Mouse (Mus musculus) embryonic facial prominence, embryonic 14.5 days (tissue): ENCODE data around the gene Baz2b. TPM values are rescaled to one million over a fixed set of nuclear protein-coding genes. Genes with fewer than 3 reads are reported as not detected.

Experiments
- ATAC-seq: fragments of 200-750 bp; cut with Nextera tagmentation; 2 replicates; pipeline ENCODE4 v1.8.0; 2017; ENCODE audit warnings: low read depth, moderate number of reproducible peaks, moderate TSS enrichment
- DNase-seq: peaks from one replicate; pipeline ENCODE4 v3.0.0-alpha.2; 2015; ENCODE audit warnings: low spot score
- H3K27ac ChIP-seq: fragments of 300-500 bp; sonication (generic); replicated peaks from 2 replicates; pipeline ENCODE4 v1.5.1; 2014; ENCODE audit warnings: low read depth, mild to moderate bottlenecking, low read length, moderate library complexity
- H3K27me3 ChIP-seq: fragments of 300-500 bp; sonication (generic); replicated peaks from 2 replicates; pipeline ENCODE4 v1.6.1; 2014; ENCODE audit warnings: low read length; ENCODE audit not compliant: control insufficient read depth, insufficient read depth
- H3K36me3 ChIP-seq: fragments of 300-500 bp; sonication (generic); 2 replicates; pipeline ENCODE4 v1.6.1; 2014; ENCODE audit warnings: low read length, mixed read lengths; ENCODE audit not compliant: control insufficient read depth, insufficient read depth
- H3K4me1 ChIP-seq: fragments of 300-500 bp; sonication (generic); 2 replicates; pipeline ENCODE4 v1.6.1; 2014; ENCODE audit warnings: antibody characterized with exemption, low read length; ENCODE audit not compliant: control insufficient read depth, insufficient read depth
- H3K4me2 ChIP-seq: fragments of 300-500 bp; sonication (generic); 2 replicates; pipeline ENCODE4 v1.6.1; 2014; ENCODE audit warnings: low read depth, mild to moderate bottlenecking, low read length, moderate library complexity, mixed read lengths
- H3K4me3 ChIP-seq: fragments of 300-500 bp; sonication (generic); 2 replicates; pipeline ENCODE4 v1.5.1; 2014; ENCODE audit warnings: low read depth, mild to moderate bottlenecking, low read length
- H3K9ac ChIP-seq: fragments of 300-500 bp; sonication (generic); 2 replicates; pipeline ENCODE4 v1.6.1; 2014; ENCODE audit warnings: low read depth, mild to moderate bottlenecking, low read length, moderate library complexity, mixed read lengths
- H3K9me3 ChIP-seq: fragments of 300-500 bp; sonication (generic); 2 replicates; pipeline ENCODE4 v1.6.1; 2016; ENCODE audit warnings: low read length; ENCODE audit not compliant: control insufficient read depth
- WGBS: fragments of 180-500 bp; shearing (Covaris S2); extraction: QIAGEN DNeasy Blood & Tissue Kit; methylation state at CpG from one replicate; pipeline ENCODE4 v1.1.7; 2014; 5-methylcytosine and 5-hydroxymethylcytosine counted together
- polyA plus RNA-seq: library from polyadenylated mRNA; unstranded; fragments of >200 nt; fragmentation: Nextera tagmentation; extraction: Ambion mirVana; gene quantifications from 2 replicates; pipeline ENCODE4 v1.2.1, GENCODE M21; 2014

Baz2b gene
- polyA plus RNA-seq, 1 experiment from 2014 or later: 44.1 TPM

DNA sequence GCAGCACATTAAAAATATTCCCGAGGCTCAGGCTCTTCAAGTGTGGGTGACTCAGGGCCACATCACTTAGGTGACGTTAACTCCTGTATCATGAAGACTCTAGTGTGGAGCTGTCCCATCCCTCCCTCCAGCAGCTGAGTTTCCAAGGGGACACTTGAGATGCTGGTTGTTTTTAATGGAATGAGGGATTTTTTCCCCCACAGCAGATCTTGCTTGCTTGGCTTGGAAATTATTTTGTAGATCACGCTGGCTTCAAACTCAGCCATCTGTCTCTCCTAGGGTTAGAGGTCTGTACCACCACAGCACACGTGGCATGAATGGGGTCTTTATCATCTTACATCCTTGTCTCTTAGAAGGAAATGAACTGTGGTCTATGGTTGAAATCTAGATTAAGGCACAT is 258.5 kb downstream of the Baz2b start:
- DNase-seq (no peak), ATAC-seq (no peak)
- H3K36me3 ChIP-seq: peaks cover 39% of the 10 kb centered on the region
- no peaks in the 10 kb centered on the region for H3K9me3 ChIP-seq
- no peak overlapping the region for H3K4me3 ChIP-seq
- no peak overlapping the region for H3K27ac ChIP-seq
- no peaks in the 10 kb centered on the region for H3K4me1 ChIP-seq
- 70% methylated on average over 4 of the region's 4 CpGs for WGBS
- no peaks in the 10 kb centered on the region for H3K27me3 ChIP-seq
- H3K4me2 ChIP-seq: no peak overlapping the region
- no peak overlapping the region for H3K9ac ChIP-seq

DNA sequence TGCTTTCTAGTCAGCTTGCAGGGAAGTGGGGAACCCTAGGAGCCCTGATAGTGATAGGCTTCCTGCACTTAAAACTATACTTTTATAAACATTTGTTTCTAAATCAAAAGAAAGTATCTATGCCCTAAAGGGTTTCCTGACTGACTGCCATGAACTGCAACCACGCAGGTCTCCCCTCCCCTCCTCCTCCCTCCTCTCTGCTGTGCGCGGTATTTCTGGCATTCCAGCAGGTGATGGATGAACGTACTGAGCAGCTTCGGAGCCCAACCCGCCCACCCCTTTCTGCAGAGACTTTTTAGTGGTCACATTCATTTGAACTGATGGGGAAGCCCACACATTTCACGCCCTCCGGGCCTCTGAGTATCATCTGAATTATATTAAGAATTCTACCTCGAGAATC is 273.3 kb downstream of the Baz2b start:
- H3K4me1 ChIP-seq: no peaks in the 10 kb centered on the region
- ATAC-seq: no peak

DNA sequence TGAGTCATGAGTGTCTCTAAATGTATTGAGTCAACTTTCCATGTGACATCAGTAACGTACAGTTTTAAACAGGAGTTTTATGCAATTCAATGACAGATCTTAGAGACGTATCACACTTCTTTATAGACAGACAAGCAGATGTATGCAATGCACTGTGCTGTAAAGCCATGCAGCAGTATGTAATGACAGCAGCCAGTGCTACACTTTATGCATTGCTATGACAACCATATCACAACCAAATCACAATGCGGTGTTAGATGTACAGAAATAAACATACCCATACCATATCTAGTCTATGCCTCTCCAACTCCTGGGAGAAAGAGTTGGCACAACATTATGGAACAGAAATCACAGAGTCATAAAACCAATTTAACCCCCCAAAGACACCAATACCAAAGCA is 276.5 kb downstream of the Baz2b start:
- Histone ChIP-seq H3K9ac (no peak overlapping the region), H3K27ac (no peak overlapping the region), H3K4me2 (no peak overlapping the region), H3K27me3 (no peaks in the 10 kb centered on the region), H3K9me3 (no peaks in the 10 kb centered on the region), H3K4me1 (no peaks in the 10 kb centered on the region), H3K36me3 (peaks cover 24% of the 10 kb centered on the region), H3K4me3 (no peak overlapping the region)
- DNase-seq (no peak), ATAC-seq (no peak)
- 94% methylated on average over 3 of the region's 3 CpGs for WGBS

More for the DNA sequence above, 273.3 kb downstream of the Baz2b start:
- H3K36me3 ChIP-seq: peaks cover 37% of the 10 kb centered on the region
- WGBS: 12% methylated on average over 9 of the region's 9 CpGs
- H3K4me2 ChIP-seq: no peak overlapping the region
- no peaks in the 10 kb centered on the region for H3K9me3 ChIP-seq
- no peak overlapping the region for H3K9ac ChIP-seq
- DNase-seq: peak; percentile 46
- no peak overlapping the region for H3K4me3 ChIP-seq
- H3K27ac ChIP-seq: no peak overlapping the region
- no peaks in the 10 kb centered on the region for H3K27me3 ChIP-seq

DNA sequence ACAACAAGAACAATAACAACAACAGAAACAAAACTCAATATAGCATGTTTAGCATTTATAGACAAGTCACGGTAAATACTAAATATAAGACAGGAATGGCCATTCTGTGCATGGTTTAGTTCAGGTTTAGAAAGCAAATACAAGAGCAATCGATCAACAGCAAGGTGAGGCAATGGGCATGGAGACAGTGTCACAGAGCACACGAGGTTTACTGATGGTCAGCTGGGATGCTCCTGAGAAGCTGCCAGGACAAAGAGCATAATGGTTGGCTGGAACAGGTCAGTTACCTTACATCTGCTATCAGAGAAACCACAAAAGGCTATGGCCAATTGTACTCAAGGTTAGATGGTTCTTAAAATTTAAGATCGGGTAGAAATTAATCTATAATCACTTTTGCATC is 277.4 kb downstream of the Baz2b start:
- no peak overlapping the region for H3K4me2 ChIP-seq
- no peak for ATAC-seq
- DNase-seq: no peak
- WGBS: 91% methylated on average over 4 of the region's 4 CpGs
- no peaks in the 10 kb centered on the region for H3K4me1 ChIP-seq
- no peaks in the 10 kb centered on the region for H3K9me3 ChIP-seq
- peaks cover 29% of the 10 kb centered on the region for H3K36me3 ChIP-seq
- H3K4me3 ChIP-seq: no peak overlapping the region
- no peaks in the 10 kb centered on the region for H3K27me3 ChIP-seq
- H3K9ac ChIP-seq: no peak overlapping the region
- no peak overlapping the region for H3K27ac ChIP-seq

DNA sequence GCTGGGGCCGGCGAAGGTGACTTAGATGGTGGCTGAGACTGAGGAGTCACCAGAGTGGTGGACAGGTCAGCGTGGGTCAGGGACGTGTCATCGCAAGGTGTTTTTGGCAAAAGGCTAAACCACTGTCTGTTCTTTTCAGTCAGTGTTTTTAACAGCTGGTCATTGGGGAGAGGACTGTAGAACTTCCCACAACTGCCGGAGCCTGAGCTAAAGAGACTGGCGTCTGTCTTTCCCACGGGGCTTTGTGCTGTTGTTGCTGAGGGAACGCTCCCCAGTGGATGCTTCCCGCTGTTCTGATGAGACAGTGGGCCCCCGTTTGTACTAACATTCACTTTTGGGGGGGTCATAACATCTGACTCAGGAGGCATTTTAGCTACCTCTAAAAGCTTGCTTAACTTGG is 296.0 kb downstream of the Baz2b start:
- no peak overlapping the region for H3K27ac ChIP-seq
- WGBS: 86% methylated on average over 11 of the region's 11 CpGs

DNA sequence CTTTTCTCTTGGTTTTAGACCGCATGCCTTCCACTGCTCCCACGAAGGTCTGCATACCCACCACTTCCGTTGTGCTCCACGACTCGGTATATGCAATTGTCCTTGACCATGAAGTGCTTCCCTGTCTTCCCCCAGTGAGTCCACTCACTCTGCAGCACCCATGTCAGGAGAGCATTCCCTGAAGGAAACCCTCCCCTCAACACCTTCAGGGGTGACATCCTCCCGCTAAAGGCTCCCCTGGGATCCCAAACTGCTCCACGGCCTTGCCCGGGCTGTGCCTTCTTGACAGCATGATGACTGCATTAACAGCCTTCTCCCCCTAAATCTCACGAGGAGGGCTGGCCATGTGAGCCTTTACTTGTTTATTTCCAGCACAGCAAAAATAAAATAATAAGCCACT is 301.6 kb downstream of the Baz2b start:
- no peak overlapping the region for H3K4me2 ChIP-seq
- no peak overlapping the region for H3K9ac ChIP-seq
- H3K9me3 ChIP-seq: no peaks in the 10 kb centered on the region
- peaks cover 68% of the 10 kb centered on the region for H3K36me3 ChIP-seq
- no peaks in the 10 kb centered on the region for H3K27me3 ChIP-seq
- DNase-seq: no peak
- no peak overlapping the region for H3K4me3 ChIP-seq
- no peak overlapping the region for H3K27ac ChIP-seq
- 87% methylated on average over 9 of the region's 9 CpGs for WGBS
- H3K4me1 ChIP-seq: no peaks in the 10 kb centered on the region
- no peak for ATAC-seq

More for the DNA sequence above, 296.0 kb downstream of the Baz2b start:
- Histone ChIP-seq H3K4me3 (no peak overlapping the region), H3K36me3 (peaks cover 76% of the 10 kb centered on the region), H3K4me2 (no peak overlapping the region), H3K9me3 (no peaks in the 10 kb centered on the region), H3K27me3 (no peaks in the 10 kb centered on the region), H3K9ac (no peak overlapping the region), H3K4me1 (no peaks in the 10 kb centered on the region)
- ATAC-seq (no peak), DNase-seq (peak; percentile 6)

DNA sequence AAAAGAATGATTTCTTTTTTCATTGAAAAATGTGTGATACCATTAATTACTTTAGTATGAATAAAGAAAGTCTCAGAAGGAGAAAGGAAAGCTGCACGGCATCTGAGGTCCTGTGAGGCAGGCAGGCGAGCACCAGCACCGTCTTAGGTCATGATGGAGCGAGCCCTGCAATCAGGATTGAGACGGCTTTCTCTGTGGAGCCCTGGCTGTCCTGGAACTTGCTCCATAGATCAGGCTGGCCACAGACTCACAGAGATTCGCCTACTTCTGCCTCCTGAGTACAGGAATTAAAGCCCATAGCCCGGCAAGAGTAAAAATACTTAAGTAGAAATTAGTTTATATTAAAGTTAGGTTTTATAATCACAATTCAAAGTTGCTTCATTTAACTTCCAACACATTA is 305.6 kb downstream of the Baz2b start:
- no peaks in the 10 kb centered on the region for H3K4me1 ChIP-seq
- ATAC-seq (no peak), DNase-seq (no peak)
- no peak overlapping the region for H3K27ac ChIP-seq
- peaks cover 66% of the 10 kb centered on the region for H3K36me3 ChIP-seq
- WGBS: 89% methylated on average over 7 of the region's 7 CpGs
- no peaks in the 10 kb centered on the region for H3K9me3 ChIP-seq
- H3K27me3 ChIP-seq: no peaks in the 10 kb centered on the region
- no peak overlapping the region for H3K4me3 ChIP-seq
- no peak overlapping the region for H3K9ac ChIP-seq
- no peak overlapping the region for H3K4me2 ChIP-seq

DNA sequence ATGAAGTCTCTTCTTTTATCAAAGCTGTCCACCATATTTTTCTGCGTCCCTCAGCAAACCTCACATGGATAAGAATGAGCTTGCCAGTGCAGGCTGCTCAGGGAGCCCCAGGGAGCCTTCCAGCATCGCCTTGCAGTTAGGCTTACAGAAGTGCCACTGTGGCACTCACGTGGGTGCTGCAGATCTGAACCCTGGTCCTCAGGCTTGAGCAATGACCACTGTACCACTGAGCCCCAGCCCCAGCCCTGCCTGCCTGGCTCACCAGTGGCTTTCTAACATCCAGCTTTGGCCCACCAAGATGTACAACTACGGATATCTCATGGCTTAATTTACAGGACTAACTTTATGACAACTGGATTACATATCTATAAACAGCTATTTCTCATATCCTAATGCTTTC is 311.0 kb downstream of the Baz2b start:
- Histone ChIP-seq H3K4me2 (no peak overlapping the region), H3K4me3 (no peak overlapping the region), H3K27me3 (no peaks in the 10 kb centered on the region), H3K27ac (no peak overlapping the region), H3K4me1 (no peaks in the 10 kb centered on the region), H3K36me3 (peaks cover 42% of the 10 kb centered on the region), H3K9me3 (no peaks in the 10 kb centered on the region), H3K9ac (no peak overlapping the region)
- ATAC-seq (no peak), DNase-seq (no peak)
- WGBS: 81% methylated on average over 4 of the region's 4 CpGs

DNA sequence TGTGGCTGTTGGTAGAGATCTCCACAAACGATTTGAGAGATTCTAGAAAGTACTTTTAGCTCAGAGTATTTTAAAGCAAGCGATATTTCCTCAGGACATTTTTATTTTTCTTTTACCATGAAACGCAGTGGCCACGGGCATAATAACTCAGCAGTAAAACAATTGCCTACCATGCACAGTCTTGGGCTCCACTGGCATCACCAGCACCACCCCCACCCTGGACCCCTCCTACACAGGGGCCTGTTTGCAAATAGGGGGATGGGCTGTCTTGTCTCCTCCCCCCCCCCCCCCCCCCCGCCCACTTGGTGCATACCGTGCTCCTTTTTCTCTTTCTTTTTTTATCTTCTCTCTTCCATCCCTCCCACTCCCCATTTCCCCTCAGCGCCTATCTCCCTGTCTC is 311.5 kb downstream of the Baz2b start:
- H3K4me1 ChIP-seq: no peaks in the 10 kb centered on the region
- DNase-seq (no peak), ATAC-seq (no peak)
- H3K36me3 ChIP-seq: peaks cover 42% of the 10 kb centered on the region
- no peak overlapping the region for H3K4me2 ChIP-seq
- 81% methylated on average over 6 of the region's 7 CpGs for WGBS
- H3K27ac ChIP-seq: no peak overlapping the region
- no peak overlapping the region for H3K9ac ChIP-seq
- H3K4me3 ChIP-seq: no peak overlapping the region
- no peaks in the 10 kb centered on the region for H3K9me3 ChIP-seq
- no peaks in the 10 kb centered on the region for H3K27me3 ChIP-seq
